Mouse (Mus musculus): Measurements from ENCODE around the gene Tm9sf4. TPM values are rescaled to one million over a fixed set of nuclear protein-coding genes. Genes with fewer than 3 reads are reported as not detected.

Tm9sf4 gene
- 6.1 and 52.3 TPM in 2 replicates for polyA plus RNA-seq (2012; ENCODE audit: low replicate concordance)

GRCm38 (mm10) chr2:153160844-153161683 is at the start of gene Tm9sf4:
Tm9sf4 (plus strand) TSS chr2:153161303.

GRCm38 (mm10) chr2:153224946-153225594 is 64.0 kb downstream of the Tm9sf4 start, which contains the start of gene Tspyl3:
Tspyl3 (minus strand) TSS chr2:153225441.

GRCm38 (mm10) chr2:153241250-153242014 is 80.3 kb downstream of the Tm9sf4 start, which contains the start of the genes Plagl2 and Pofut1:
Plagl2 (minus strand) TSS chr2:153241426.
Pofut1 (plus strand) TSS chr2:153241533.

Other genes with a start within 250 kb of the Tm9sf4 start
- not detected in 2 replicates for gene Mylk2, start 250.0 kb upstream of the Tm9sf4 start, polyA plus RNA-seq (2012; ENCODE audit: low replicate concordance)
- 0.32 and 1.1 TPM in 2 replicates for gene Foxs1, start 228.1 kb upstream of the Tm9sf4 start, polyA plus RNA-seq (2012; ENCODE audit: low replicate concordance)
- gene Dusp15, start 209.6 kb upstream of the Tm9sf4 start, polyA plus RNA-seq (2012; ENCODE audit: low replicate concordance) = not detected in 2 replicates
- gene Ttll9, start 198.8 kb upstream of the Tm9sf4 start, polyA plus RNA-seq (2012; ENCODE audit: low replicate concordance) = 0.18 TPM in 1 of 2 replicates, not detected in the other
- gene Pdrg1, start 145.9 kb upstream of the Tm9sf4 start, polyA plus RNA-seq (2012; ENCODE audit: low replicate concordance) = 11.0 and 20.0 TPM in 2 replicates
- not detected in 2 replicates for gene Xkr7, start 129.5 kb upstream of the Tm9sf4 start, polyA plus RNA-seq (2012; ENCODE audit: low replicate concordance)
- 0.18 and 1.3 TPM in 2 replicates for gene Ccm2l, start 95.3 kb upstream of the Tm9sf4 start, polyA plus RNA-seq (2012; ENCODE audit: low replicate concordance)
- gene Hck, start 52.8 kb upstream of the Tm9sf4 start, polyA plus RNA-seq (2012; ENCODE audit: low replicate concordance) = 7.5 and 16.0 TPM in 2 replicates
- gene Tspyl3, start 64.1 kb downstream of the Tm9sf4 start, polyA plus RNA-seq (2012; ENCODE audit: low replicate concordance) = 4.2 and 6.9 TPM in 2 replicates
- 8.3 and 38.1 TPM in 2 replicates for gene Plagl2, start 80.1 kb downstream of the Tm9sf4 start, polyA plus RNA-seq (2012; ENCODE audit: low replicate concordance)
- gene Pofut1, start 80.2 kb downstream of the Tm9sf4 start, polyA plus RNA-seq (2012; ENCODE audit: low replicate concordance) = 9.3 and 13.1 TPM in 2 replicates
- gene Kif3b, start 130.1 kb downstream of the Tm9sf4 start, polyA plus RNA-seq (2012; ENCODE audit: low replicate concordance) = 0.80 and 2.3 TPM in 2 replicates
- 11.2 and 15.8 TPM in 2 replicates for gene Asxl1, start 184.5 kb downstream of the Tm9sf4 start, polyA plus RNA-seq (2012; ENCODE audit: low replicate concordance)